Mouse (Mus musculus): ENCODE results near the gene Ripply2.

DNA sequence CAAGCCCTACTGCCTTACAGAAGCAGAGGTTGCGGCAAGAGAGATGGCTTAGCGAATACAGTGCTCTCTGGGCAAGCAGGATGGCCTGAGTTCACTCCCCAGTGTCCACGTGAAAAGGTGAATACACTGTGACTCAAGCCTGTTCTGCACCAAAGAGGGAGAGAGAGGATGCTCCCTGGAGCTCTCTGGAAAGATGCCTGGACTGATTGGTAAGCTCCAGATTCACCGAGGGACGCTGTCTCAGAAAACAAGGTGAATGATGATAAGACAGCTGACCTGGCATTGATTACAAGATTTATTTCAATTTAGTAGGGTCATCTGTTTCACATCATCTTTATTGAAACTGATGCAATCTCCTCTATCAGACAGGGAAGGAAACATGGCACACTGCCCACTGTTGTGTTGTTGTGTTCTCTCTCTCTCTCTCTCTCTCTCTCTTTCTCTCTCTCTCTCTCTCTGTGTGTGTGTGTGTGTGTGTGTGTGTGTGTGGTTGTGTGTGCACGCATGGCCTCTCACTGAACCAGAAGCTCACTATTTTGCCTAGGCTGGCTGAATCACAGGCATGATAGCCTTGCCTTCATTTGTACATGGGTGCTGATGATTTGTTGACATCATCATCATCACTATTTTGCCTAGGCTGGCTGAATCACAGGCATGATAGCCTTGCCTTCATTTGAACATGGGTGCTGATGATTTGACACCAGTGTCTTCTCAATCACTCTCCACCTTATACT, 10.5 kb upstream of the Ripply2 start:
- TF ChIP-seq POLR2A (IDR thresholded peaks at IDR 0.05; ENCODE audit: low read depth, low read length) (no peak), CTCF (IDR thresholded peaks at IDR 0.05; ENCODE audit: extremely low read depth, insufficient read depth, insufficient read length, insufficient replicate concordance) (no peak)
